Mouse (Mus musculus) urinary bladder, postnatal 14 days (tissue): ENCODE results near the gene Zc3h12d.
"Not testable (repeated sequence)": the region's sequence is repeated elsewhere in the genome, so short reads cannot be mapped to it uniquely, and the experiment has no call there.

Experiments used
- DNase-seq: peaks from one replicate; pipeline ENCODE4 v3.0.0; 2021; ENCODE audit warnings: low spot score

The Zc3h12d gene

GRCm38 (mm10) chr10:7871381-7872020 is 39.2 kb downstream of the Zc3h12d start:
- no peak for DNase-seq

GRCm38 (mm10) chr10:7874194-7874593 is 41.9 kb downstream of the Zc3h12d start:
- peak; percentile 1 for DNase-seq

- DNase-seq = not testable (repeated sequence)
Observed at GRCm38 (mm10) chr10:7880283-7880682, 48.0 kb downstream of the Zc3h12d start.

GRCm38 (mm10) chr10:7881971-7882370 is 49.7 kb downstream of the Zc3h12d start:
- DNase-seq = peak; percentile 2

GRCm38 (mm10) chr10:7883524-7883923 is 51.3 kb downstream of the Zc3h12d start:
- DNase-seq = peak; percentile 78

- peak; percentile 2 for DNase-seq
Observed at GRCm38 (mm10) chr10:7888256-7888868, 56.1 kb downstream of the Zc3h12d start.

GRCm38 (mm10) chr10:7900719-7901627 is 68.7 kb downstream of the Zc3h12d start:
- no peak for DNase-seq

- no peak for DNase-seq
Observed at GRCm38 (mm10) chr10:7904157-7904556, 71.9 kb downstream of the Zc3h12d start.

- no peak for DNase-seq
Observed at GRCm38 (mm10) chr10:7907151-7907550, 74.9 kb downstream of the Zc3h12d start.

- DNase-seq = no peak
Observed at GRCm38 (mm10) chr10:7911268-7911667, 79.0 kb downstream of the Zc3h12d start.
